Mouse (Mus musculus) skeletal muscle tissue, adult 2 months (tissue): ENCODE results near the gene Paqr7.
A peak's percentile ranks its signal among the peaks of the same experiment; 100 is the strongest.

Source experiments
- DNase-seq: peaks from one replicate; pipeline ENCODE4 v3.0.0-alpha.2; 2012; ENCODE audit warnings: low read depth, low spot score

The Paqr7 gene

GRCm38 (mm10) chr4:134496595-134497210 lies at the start of gene Paqr7:
TSS of gene Paqr7 (plus strand) at chr4:134496697.
- DNase-seq = peak; percentile 78

GRCm38 (mm10) chr4:134447966-134448365 lies 48.5 kb upstream of the Paqr7 start:
- DNase-seq = no peak

GRCm38 (mm10) chr4:134449595-134450391 lies 46.7 kb upstream of the Paqr7 start:
- DNase-seq = no peak

GRCm38 (mm10) chr4:134450392-134451195 lies 45.9 kb upstream of the Paqr7 start:
- DNase-seq = no peak

GRCm38 (mm10) chr4:134451484-134451883 lies 45.0 kb upstream of the Paqr7 start:
- DNase-seq = no peak

- no peak for DNase-seq
These were observed 42.7 kb upstream of the Paqr7 start for GRCm38 (mm10) chr4:134453619-134454400.

GRCm38 (mm10) chr4:134455310-134455709 lies 41.2 kb upstream of the Paqr7 start:
- DNase-seq = no peak

- DNase-seq = no peak
These were observed 39.2 kb upstream of the Paqr7 start for GRCm38 (mm10) chr4:134457130-134457825.

- no peak for DNase-seq
These were observed 37.6 kb upstream of the Paqr7 start for GRCm38 (mm10) chr4:134458856-134459255.

GRCm38 (mm10) chr4:134460277-134460676 lies 36.2 kb upstream of the Paqr7 start:
- DNase-seq = no peak

- DNase-seq = no peak
These were observed 35.2 kb upstream of the Paqr7 start for GRCm38 (mm10) chr4:134461252-134461651.

GRCm38 (mm10) chr4:134465789-134466188 lies 30.7 kb upstream of the Paqr7 start:
- DNase-seq = no peak

- DNase-seq = no peak
These were observed 29.9 kb upstream of the Paqr7 start for GRCm38 (mm10) chr4:134466381-134467262.

GRCm38 (mm10) chr4:134467435-134468214 lies 28.9 kb upstream of the Paqr7 start:
- DNase-seq = no peak

GRCm38 (mm10) chr4:134468215-134468575 lies 28.3 kb upstream of the Paqr7 start, which contains the start of gene Stmn1:
TSS of gene Stmn1 (plus strand) at chr4:134468320.
- peak; percentile 83 for DNase-seq

GRCm38 (mm10) chr4:134468578-134469266 lies 27.8 kb upstream of the Paqr7 start:
- DNase-seq = peak; percentile 65

- no peak for DNase-seq
These were observed 27.1 kb upstream of the Paqr7 start for GRCm38 (mm10) chr4:134469341-134469796.

GRCm38 (mm10) chr4:134469985-134470384 lies 26.5 kb upstream of the Paqr7 start:
- DNase-seq = no peak
